Mouse (Mus musculus) heart, embryonic 13.5 days (tissue): Measurements from ENCODE around the gene Doc2a. TPM values are rescaled to one million over a fixed set of nuclear protein-coding genes. Genes with fewer than 3 reads are reported as not detected.

Source experiments
- ATAC-seq: fragments of 200-750 bp; cut with Nextera tagmentation; 2 replicates; pipeline ENCODE4 v1.8.0; 2017; ENCODE audit warnings: moderate TSS enrichment; ENCODE audit not compliant: insufficient number of reproducible peaks, low FRiP score, low TSS enrichment; ENCODE audit errors: extremely low read depth
- H3K27ac ChIP-seq: fragments of 300-500 bp; sonication (generic); replicated peaks from 2 replicates; pipeline ENCODE4 v1.5.1; 2015; ENCODE audit warnings: moderate library complexity, mild to moderate bottlenecking, inconsistent platforms
- H3K27me3 ChIP-seq: fragments of 300-500 bp; sonication (generic); replicated peaks from 2 replicates; pipeline ENCODE4 v1.6.1; 2015; ENCODE audit warnings: mild to moderate bottlenecking, inconsistent platforms
- H3K36me3 ChIP-seq: fragments of 300-500 bp; sonication (generic); 2 replicates; pipeline ENCODE4 v1.6.1; 2015; ENCODE audit warnings: mild to moderate bottlenecking, inconsistent platforms
- H3K4me1 ChIP-seq: fragments of 300-500 bp; sonication (generic); 2 replicates; pipeline ENCODE4 v1.6.1; 2015; ENCODE audit warnings: inconsistent platforms
- H3K4me2 ChIP-seq: fragments of 300-500 bp; sonication (generic); 2 replicates; pipeline ENCODE4 v1.6.1; 2015; ENCODE audit warnings: inconsistent platforms, mild to moderate bottlenecking, moderate library complexity
- H3K4me3 ChIP-seq: fragments of 300-500 bp; sonication (generic); 2 replicates; pipeline ENCODE4 v1.5.1; 2015; ENCODE audit warnings: moderate library complexity, mild to moderate bottlenecking, inconsistent platforms
- H3K9ac ChIP-seq: fragments of 300-500 bp; sonication (generic); 2 replicates; pipeline ENCODE4 v1.6.1; 2015; ENCODE audit warnings: inconsistent platforms, mild to moderate bottlenecking, moderate library complexity
- H3K9me3 ChIP-seq: fragments of 300-500 bp; sonication (generic); 2 replicates; pipeline ENCODE4 v1.6.1; 2016; ENCODE audit warnings: inconsistent platforms
- WGBS: fragments of 180-500 bp; shearing (Covaris S2); methylation state at CpG from one replicate; pipeline ENCODE4 v1.1.7; 2015; ENCODE audit warnings: mixed read lengths; 5-methylcytosine and 5-hydroxymethylcytosine counted together
- polyA plus RNA-seq: library from polyadenylated mRNA; unstranded; fragments of >200 nt; fragmentation: Nextera tagmentation; extraction: Ambion mirVana; gene quantifications from 2 replicates; pipeline ENCODE4 v1.2.1, GENCODE M21; 2015

Doc2a gene
- polyA plus RNA-seq, 1 experiment from 2014 or later, result 0.17 TPM

- H3K4me1 ChIP-seq, result peaks cover 15% of the 10 kb centered on the region
- H3K36me3 ChIP-seq, result peaks cover 70% of the 10 kb centered on the region
- H3K9me3 ChIP-seq, result no peaks in the 10 kb centered on the region
- 91% methylated on average over 5 of the region's 5 CpGs for WGBS
- H3K9ac ChIP-seq, result no peak overlapping the region
- no peak overlapping the region for H3K4me3 ChIP-seq
- no peak overlapping the region for H3K4me2 ChIP-seq
- H3K27ac ChIP-seq, result no peak overlapping the region
- peaks cover 26% of the 10 kb centered on the region for H3K27me3 ChIP-seq
- no peak for ATAC-seq
Measured at GRCm38 (mm10) chr7:126853454-126853853, 6.2 kb downstream of the Doc2a start.

DNA sequence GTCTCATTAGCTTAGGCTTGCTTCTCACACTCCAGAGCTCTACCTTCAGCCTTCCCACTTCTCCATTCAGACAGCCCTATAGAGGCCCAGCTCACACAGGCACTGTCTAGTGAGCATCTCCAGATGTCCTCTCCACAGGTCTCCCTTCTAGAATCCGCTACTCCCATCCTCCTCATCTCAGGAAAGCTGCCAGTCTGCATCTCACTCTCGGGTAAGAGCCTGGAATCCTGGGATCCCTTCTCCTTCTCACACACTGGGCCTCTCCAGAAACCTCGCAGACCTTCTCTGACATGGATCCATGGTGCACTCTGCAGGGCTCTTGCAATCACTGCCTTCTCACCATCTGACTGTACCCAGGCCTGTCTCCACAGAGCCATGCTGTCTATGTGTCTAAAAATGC is 8.4 kb downstream of the Doc2a start:
- no peak for ATAC-seq
- 78% methylated on average over 3 of the region's 3 CpGs for WGBS
- Histone ChIP-seq H3K27me3 (peaks cover 5% of the 10 kb centered on the region), H3K27ac (no peak overlapping the region), H3K36me3 (peaks cover 92% of the 10 kb centered on the region), H3K4me2 (no peak overlapping the region), H3K9me3 (no peaks in the 10 kb centered on the region), H3K9ac (0 out of 2 replicates have a peak overlapping the region, but pooled peaks have one; percentile 14), H3K4me1 (peaks cover 8% of the 10 kb centered on the region), H3K4me3 (no peak overlapping the region)

- Histone ChIP-seq H3K9ac (no peak overlapping the region), H3K4me3 (no peak overlapping the region), H3K4me2 (no peak overlapping the region), H3K36me3 (peaks cover 90% of the 10 kb centered on the region), H3K9me3 (no peaks in the 10 kb centered on the region), H3K27me3 (no peaks in the 10 kb centered on the region), H3K4me1 (peaks cover 12% of the 10 kb centered on the region), H3K27ac (no peak overlapping the region)
- 81% methylated on average over 9 of the region's 9 CpGs for WGBS
- no peak for ATAC-seq
Measured at GRCm38 (mm10) chr7:126856741-126857420, 9.7 kb downstream of the Doc2a start.

GRCm38 (mm10) chr7:126860987-126861386 is 13.8 kb downstream of the Doc2a start:
- Histone ChIP-seq H3K27me3 (no peaks in the 10 kb centered on the region), H3K27ac (peak overlapping the region; percentile 84), H3K9ac (peak overlapping the region; percentile 86), H3K9me3 (no peaks in the 10 kb centered on the region), H3K4me3 (peak overlapping the region; percentile 76), H3K4me1 (peaks cover 31% of the 10 kb centered on the region), H3K4me2 (peak overlapping the region; percentile 80), H3K36me3 (peaks cover 74% of the 10 kb centered on the region)
- no peak for ATAC-seq
- 51% methylated on average over 5 of the region's 5 CpGs for WGBS

GRCm38 (mm10) chr7:126861429-126862130 is 14.4 kb downstream of the Doc2a start, which contains the start of gene Hirip3:
Gene Hirip3 (plus strand): TSS chr7:126861972.
- H3K27me3 ChIP-seq, result no peaks in the 10 kb centered on the region
- no peaks in the 10 kb centered on the region for H3K9me3 ChIP-seq
- peaks cover 74% of the 10 kb centered on the region for H3K36me3 ChIP-seq
- peaks cover 32% of the 10 kb centered on the region for H3K4me1 ChIP-seq
- WGBS, result 1% methylated on average over 42 of the region's 42 CpGs
- ATAC-seq, result peak; percentile 86
- peak within 1 kb of the TSS; percentile 86 for H3K9ac ChIP-seq
- H3K4me3 ChIP-seq, result peak within 1 kb of the TSS; percentile 76
- H3K27ac ChIP-seq, result peak within 1 kb of the TSS; percentile 84
- peak within 1 kb of the TSS; percentile 80 for H3K4me2 ChIP-seq

GRCm38 (mm10) chr7:126862147-126862784 is 15.1 kb downstream of the Doc2a start, which contains the start of gene Ino80e:
Gene Ino80e (minus strand): TSS chr7:126862377.
- Histone ChIP-seq H3K4me2 (peak within 1 kb of the TSS; percentile 80), H3K4me1 (peaks cover 32% of the 10 kb centered on the region), H3K4me3 (peak within 1 kb of the TSS; percentile 76), H3K36me3 (peaks cover 74% of the 10 kb centered on the region), H3K27me3 (no peaks in the 10 kb centered on the region), H3K27ac (peak within 1 kb of the TSS; percentile 84), H3K9ac (peak within 1 kb of the TSS; percentile 86), H3K9me3 (no peaks in the 10 kb centered on the region)
- ATAC-seq, result peak; percentile 57; the same call in 1 of the 2 replicates
- under 1% methylated on average over 41 of the region's 41 CpGs for WGBS

GRCm38 (mm10) chr7:126863791-126864190 is 16.6 kb downstream of the Doc2a start:
- Histone ChIP-seq H3K4me2 (peak overlapping the region; percentile 80), H3K4me3 (peak overlapping the region; percentile 76), H3K27ac (no peak overlapping the region; the same call in 1 of the 2 replicates), H3K27me3 (no peaks in the 10 kb centered on the region), H3K36me3 (peaks cover 74% of the 10 kb centered on the region), H3K9ac (peak overlapping the region; percentile 86), H3K9me3 (no peaks in the 10 kb centered on the region), H3K4me1 (peaks cover 32% of the 10 kb centered on the region)
- WGBS, result 67% methylated on average over 6 of the region's 6 CpGs
- ATAC-seq, result no peak

DNA sequence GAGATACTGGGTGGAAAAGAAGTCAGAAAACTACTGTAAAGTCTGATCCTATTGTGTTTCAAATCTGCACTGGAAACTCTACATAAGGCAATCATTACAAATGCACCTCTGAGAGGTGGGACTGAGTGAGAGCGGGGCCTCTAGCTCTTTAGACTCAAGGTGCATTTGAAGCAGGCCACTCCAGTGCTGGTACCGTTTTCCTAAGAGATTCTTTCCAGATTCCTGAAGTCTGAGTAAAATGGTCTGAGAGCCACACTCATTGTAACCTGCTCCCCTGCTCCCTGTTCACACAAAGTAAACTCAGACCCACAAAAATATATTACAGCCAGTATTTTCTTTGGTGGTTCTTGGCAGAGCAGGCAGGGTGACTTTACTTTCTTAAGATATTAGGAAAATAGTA is 20.3 kb downstream of the Doc2a start:
- H3K4me2 ChIP-seq, result no peak overlapping the region
- H3K27ac ChIP-seq, result no peak overlapping the region
- no peaks in the 10 kb centered on the region for H3K9me3 ChIP-seq

GRCm38 (mm10) chr7:126868003-126868402 is 20.8 kb downstream of the Doc2a start:
- peaks cover 15% of the 10 kb centered on the region for H3K4me1 ChIP-seq
- H3K4me2 ChIP-seq, result no peak overlapping the region
- H3K4me3 ChIP-seq, result no peak overlapping the region
- no peak overlapping the region for H3K27ac ChIP-seq
- no peak overlapping the region for H3K9ac ChIP-seq
- no peaks in the 10 kb centered on the region for H3K27me3 ChIP-seq
- H3K36me3 ChIP-seq, result peaks cover 95% of the 10 kb centered on the region
- H3K9me3 ChIP-seq, result no peaks in the 10 kb centered on the region
- no peak for ATAC-seq
- 87% methylated on average over 12 of the region's 12 CpGs for WGBS

More for the DNA sequence above, 20.3 kb downstream of the Doc2a start:
- Histone ChIP-seq H3K4me3 (no peak overlapping the region), H3K27me3 (no peaks in the 10 kb centered on the region), H3K4me1 (peaks cover 19% of the 10 kb centered on the region), H3K36me3 (peaks cover 91% of the 10 kb centered on the region), H3K9ac (no peak overlapping the region)
- ATAC-seq, result no peak
- WGBS, result 80% methylated on average over 2 of the region's 2 CpGs

GRCm38 (mm10) chr7:126869780-126870519 is 22.7 kb downstream of the Doc2a start:
- H3K4me2 ChIP-seq, result no peak overlapping the region
- 88% methylated on average over 23 of the region's 23 CpGs for WGBS
- H3K27me3 ChIP-seq, result no peaks in the 10 kb centered on the region
- H3K36me3 ChIP-seq, result peaks cover 100% of the 10 kb centered on the region
- H3K9ac ChIP-seq, result no peak overlapping the region
- 0 out of 2 replicates have a peak, but pooled peaks cover 3% of the 10 kb centered on the region for H3K4me1 ChIP-seq
- no peak overlapping the region for H3K4me3 ChIP-seq
- no peaks in the 10 kb centered on the region for H3K9me3 ChIP-seq
- H3K27ac ChIP-seq, result no peak overlapping the region
- no peak for ATAC-seq

DNA sequence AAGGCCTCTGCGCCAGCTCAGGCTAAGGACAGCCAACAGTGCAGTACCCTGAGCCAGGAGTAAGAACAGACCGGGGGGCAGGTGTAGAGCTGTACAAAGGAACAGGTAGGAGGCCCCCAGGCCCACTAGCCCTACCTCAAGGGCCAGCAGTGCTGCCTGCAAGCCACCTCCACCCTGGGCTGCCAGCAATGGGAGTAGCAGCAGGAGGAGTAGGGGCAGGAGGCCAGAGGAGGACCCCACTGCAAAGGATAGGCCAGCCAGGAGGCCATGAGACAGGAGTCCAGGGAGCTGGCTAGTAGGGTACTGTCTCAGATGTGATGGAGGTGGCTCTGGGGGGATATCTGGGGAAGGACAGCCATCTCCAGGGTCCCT is 23.3 kb downstream of the Doc2a start:
- Histone ChIP-seq H3K27me3 (no peaks in the 10 kb centered on the region), H3K4me3 (no peak overlapping the region), H3K27ac (no peak overlapping the region), H3K4me2 (no peak overlapping the region), H3K4me1 (0 out of 2 replicates have a peak, but pooled peaks cover 3% of the 10 kb centered on the region), H3K9ac (no peak overlapping the region), H3K9me3 (no peaks in the 10 kb centered on the region), H3K36me3 (peaks cover 100% of the 10 kb centered on the region)
- ATAC-seq, result no peak
- WGBS, result 97% methylated on average over 2 of the region's 2 CpGs
